Mouse (Mus musculus) embryonic fibroblast, embryonic 13.5 days (primary cell): ENCODE measurements at regions not wholly inside any gene's neighbourhood (a gene's known extent, or its start where the extent isn't known, plus 50 kb on each side); places are given as distances from the start of the nearest gene placed in this dataset.

Experiments
- CTCF ChIP-seq: IDR thresholded peaks from 2 replicates; pipeline ENCODE4 v1.5.1; 2011; ENCODE audit warnings: mild to moderate bottlenecking, control low read depth, low read length, moderate library complexity, borderline replicate concordance; ENCODE audit not compliant: insufficient read depth
- POLR2A ChIP-seq: IDR thresholded peaks from 2 replicates; pipeline ENCODE4 v1.6.1; 2011; ENCODE audit warnings: low read depth, mild to moderate bottlenecking, control low read depth, low read length, moderate library complexity

- TF ChIP-seq CTCF (no peak), POLR2A (no peak)
These were observed 87.1 kb downstream of the Mtx3 start for GRCm38 (mm10) chr13:92931696-92932095.
